Mouse (Mus musculus) erythroid progenitor cell, adult 5-6 weeks (primary cell): Measurements from ENCODE around the gene Ano7. TPM values are rescaled to one million over a fixed set of nuclear protein-coding genes. Genes with fewer than 3 reads are reported as not detected.
A peak's percentile ranks its signal among the peaks of the same experiment; 100 is the strongest.
"Not testable (repeated sequence)": the region's sequence is repeated elsewhere in the genome, so short reads cannot be mapped to it uniquely, and the experiment has no call there.

Experiments
- ATAC-seq: replicated peaks from 2 replicates; pipeline ENCODE4 v1.8.0; 2016; ENCODE audit warnings: moderate number of reproducible peaks, mild to moderate bottlenecking, moderate TSS enrichment, inconsistent platforms; ENCODE audit not compliant: poor library complexity, low FRiP score, severe bottlenecking
- total RNA-seq, 2 experiments: library from RNA; stranded (forward) in 1 of 2; stranded (reverse) in 1 of 2; fragments of 150-400 nt in 1 of 2; fragments of 186-747, 209-891 nt in 1 of 2; gene quantifications; 2 replicates each; pipeline versions ENCODE4 v1.2.3 to v1.2.4; 2015 to 2017; ENCODE audit warnings: low replicate concordance in 2 of 2

Ano7 gene
- total RNA-seq, 2 experiments from 2014 or later, result not detected

- peak; percentile 89 for ATAC-seq
Measured at GRCm38 (mm10) chr1:93445111-93445821, 71.5 kb downstream of the Ano7 start.

GRCm38 (mm10) chr1:93445822-93446162 lies 72.1 kb downstream of the Ano7 start:
- ATAC-seq, result peak; percentile 37

DNA sequence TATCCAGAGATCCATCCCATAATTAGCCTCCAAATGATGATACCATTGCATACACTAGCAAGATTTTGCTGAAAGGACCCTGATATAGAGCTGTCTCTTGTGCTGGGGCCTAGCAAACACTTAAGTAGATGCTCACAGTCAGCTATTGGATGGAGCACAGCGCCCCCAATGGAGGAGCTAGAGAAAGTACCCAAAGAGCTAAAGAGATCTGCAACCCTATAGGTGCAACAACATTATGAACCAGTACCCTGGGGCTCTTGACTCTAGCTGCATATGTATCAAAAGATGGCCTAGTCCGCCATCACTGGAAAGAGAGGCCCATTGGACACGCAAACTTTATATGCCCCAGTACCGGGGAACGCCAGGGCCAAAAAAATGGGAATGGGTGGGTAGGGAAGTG lies 76.4 kb downstream of the Ano7 start:
- not testable (repeated sequence) for ATAC-seq

- no peak for ATAC-seq
Measured at GRCm38 (mm10) chr1:93453721-93454255, 80.1 kb downstream of the Ano7 start.

Other genes starting within 250 kb of the Ano7 start
- not detected in 2 replicates for gene Agxt, start 238.7 kb upstream of the Ano7 start, total RNA-seq (2015; ENCODE audit: low replicate concordance)
- not detected in 2 replicates for gene Agxt, start 238.7 kb upstream of the Ano7 start, total RNA-seq (2017; ENCODE audit: low replicate concordance)
- gene 2310007B03Rik, start 213.0 kb upstream of the Ano7 start, total RNA-seq (2015; ENCODE audit: low replicate concordance), result not detected in 2 replicates
- gene 2310007B03Rik, start 213.0 kb upstream of the Ano7 start, total RNA-seq (2017; ENCODE audit: low replicate concordance), result not detected in 2 replicates
- not detected in 2 replicates for gene Crocc2, start 205.2 kb upstream of the Ano7 start, total RNA-seq (2015; ENCODE audit: low replicate concordance)
- not detected in 2 replicates for gene Crocc2, start 205.2 kb upstream of the Ano7 start, total RNA-seq (2017; ENCODE audit: low replicate concordance)
- 1.3 TPM in 1 of 2 replicates, not detected in the other for gene Sned1, start 138.1 kb upstream of the Ano7 start, total RNA-seq (2015; ENCODE audit: low replicate concordance)
- 0.61 TPM in 1 of 2 replicates, not detected in the other for gene Sned1, start 138.1 kb upstream of the Ano7 start, total RNA-seq (2017; ENCODE audit: low replicate concordance)
- 3.8 and 9.7 TPM in 2 replicates for gene Mterf4, start 68.0 kb upstream of the Ano7 start, total RNA-seq (2015; ENCODE audit: low replicate concordance)
- gene Mterf4, start 68.0 kb upstream of the Ano7 start, total RNA-seq (2017; ENCODE audit: low replicate concordance), result 4.8 and 7.6 TPM in 2 replicates
- gene Ppp1r7, start 31.1 kb upstream of the Ano7 start, total RNA-seq (2015; ENCODE audit: low replicate concordance), result 17.6 and 24.5 TPM in 2 replicates
- gene Ppp1r7, start 31.1 kb upstream of the Ano7 start, total RNA-seq (2017; ENCODE audit: low replicate concordance), result 13.2 and 23.0 TPM in 2 replicates
- 20.2 and 22.2 TPM in 2 replicates for gene Pask, start 30.4 kb upstream of the Ano7 start, total RNA-seq (2015; ENCODE audit: low replicate concordance)
- gene Pask, start 30.4 kb upstream of the Ano7 start, total RNA-seq (2017; ENCODE audit: low replicate concordance), result 29.4 and 40.1 TPM in 2 replicates
- 65.8 and 68.8 TPM in 2 replicates for gene Hdlbp, start 104.9 kb downstream of the Ano7 start, total RNA-seq (2015; ENCODE audit: low replicate concordance)
- gene Hdlbp, start 104.9 kb downstream of the Ano7 start, total RNA-seq (2017; ENCODE audit: low replicate concordance), result 40.5 and 51.6 TPM in 2 replicates
- gene Farp2, start 138.1 kb downstream of the Ano7 start, total RNA-seq (2015; ENCODE audit: low replicate concordance), result not detected in 2 replicates
- 0.64 and 1.5 TPM in 2 replicates for gene Farp2, start 138.1 kb downstream of the Ano7 start, total RNA-seq (2017; ENCODE audit: low replicate concordance)